Mouse (Mus musculus) G1E (cell line): ENCODE measurements around the gene Olfr720. TPM values are rescaled to one million over a fixed set of nuclear protein-coding genes. Genes with fewer than 3 reads are reported as not detected.

Source experiments
- ATAC-seq: 2 replicates; pipeline ENCODE4 v1.8.0; 2016; ENCODE audit warnings: mild to moderate bottlenecking; ENCODE audit not compliant: insufficient number of reproducible peaks, poor library complexity, low FRiP score, severe bottlenecking; ENCODE audit errors: extremely low read depth
- DNase-seq: peaks from one replicate; pipeline ENCODE4 v3.0.0; 2012; ENCODE audit warnings: low spot score
- H3K27me3 ChIP-seq: 2 replicates; pipeline ENCODE4 v1.6.1; 2012; ENCODE audit warnings: mild to moderate bottlenecking, low read length, inconsistent platforms; ENCODE audit not compliant: insufficient read depth
- H3K36me3 ChIP-seq: replicated peaks from 2 replicates; pipeline ENCODE3; 2012; ENCODE audit warnings: mild to moderate bottlenecking, inconsistent platforms
- H3K4me1 ChIP-seq: 2 replicates; pipeline ENCODE4 v1.6.1; 2012; ENCODE audit warnings: low read depth, low read length, inconsistent platforms, mixed read lengths; ENCODE audit not compliant: insufficient read depth
- H3K4me3 ChIP-seq: 2 replicates; pipeline ENCODE4 v1.5.1; 2012; ENCODE audit warnings: low read depth, mild to moderate bottlenecking, inconsistent platforms, low read length, moderate library complexity, mixed read lengths
- H3K9me3 ChIP-seq: replicated peaks from 2 replicates; pipeline ENCODE4 v1.6.1; 2012; ENCODE audit warnings: inconsistent platforms
- CTCF ChIP-seq: IDR thresholded peaks from 2 replicates; pipeline ENCODE4 v1.5.1; 2012; ENCODE audit warnings: low read depth, low read length, inconsistent platforms, mixed read lengths
- GATA2 ChIP-seq: IDR thresholded peaks from 2 replicates; pipeline ENCODE4 v1.6.1; 2012; ENCODE audit warnings: low read depth, low read length, inconsistent platforms, borderline replicate concordance
- polyA plus RNA-seq: library from polyadenylated mRNA; stranded (reverse); fragments of >175 nt; gene quantifications from 2 replicates; pipeline ENCODE4 v1.2.3, GENCODE M21; 2012
- total RNA-seq, 2 experiments: library from RNA; stranded (forward) in 1 of 2; stranded (reverse) in 1 of 2; fragments of 200-1000 nt in 1 of 2; fragments of >200 nt in 1 of 2; fragmentation: Nextera tagmentation in 1 of 2; gene quantifications; 2 replicates each; pipeline ENCODE4 v1.2.3; 2014 to 2017

The Olfr720 gene
- total RNA-seq (2014; fragmentation: Nextera tagmentation) (not detected in 2 replicates), total RNA-seq (2017) (0.06 and 0.11 TPM in 2 replicates), polyA plus RNA-seq (not detected in 2 replicates)

- H3K4me1 ChIP-seq, result no peaks in the 10 kb centered on the region
- ATAC-seq (no peak), DNase-seq (no peak)
- H3K4me3 ChIP-seq, result no peak within 1 kb of the TSS
- H3K9me3 ChIP-seq, result no peaks in the 10 kb centered on the region
- H3K27me3 ChIP-seq, result no peaks in the 10 kb centered on the region
- no peaks in the 10 kb centered on the region for H3K36me3 ChIP-seq
- TF ChIP-seq GATA2 (no peak), CTCF (no peak)
Observed at GRCm38 (mm10) chr14:14186738-14187137, at the start of gene Olfr720. Gene Olfr720, minus strand, starts transcription at chr14:14186838.

Other genes with a start within 250 kb of the Olfr720 start
- 16.5 and 26.2 TPM in 2 replicates for gene Atxn7, start 225.4 kb downstream of the Olfr720 start, total RNA-seq (2014; fragmentation: Nextera tagmentation)
- gene Atxn7, start 225.4 kb downstream of the Olfr720 start, total RNA-seq (2017), result 12.5 and 14.8 TPM in 2 replicates
- 11.0 and 11.4 TPM in 2 replicates for gene Atxn7, start 225.4 kb downstream of the Olfr720 start, polyA plus RNA-seq
- gene Thoc7, start 225.0 kb downstream of the Olfr720 start, total RNA-seq (2014; fragmentation: Nextera tagmentation), result 109 and 115 TPM in 2 replicates
- 228 and 232 TPM in 2 replicates for gene Thoc7, start 225.0 kb downstream of the Olfr720 start, total RNA-seq (2017)
- 21.1 and 21.4 TPM in 2 replicates for gene Thoc7, start 225.0 kb downstream of the Olfr720 start, polyA plus RNA-seq
- gene Psmd6, start 65.9 kb downstream of the Olfr720 start, total RNA-seq (2014; fragmentation: Nextera tagmentation), result 81.6 and 111 TPM in 2 replicates
- 264 and 265 TPM in 2 replicates for gene Psmd6, start 65.9 kb downstream of the Olfr720 start, total RNA-seq (2017)
- gene Psmd6, start 65.9 kb downstream of the Olfr720 start, polyA plus RNA-seq, result 77.1 and 83.0 TPM in 2 replicates
- not detected in 2 replicates for gene Olfr31, start 136.0 kb upstream of the Olfr720 start, total RNA-seq (2014; fragmentation: Nextera tagmentation)
- gene Olfr31, start 136.0 kb upstream of the Olfr720 start, total RNA-seq (2017), result 0.06 and 0.16 TPM in 2 replicates
- gene Olfr31, start 136.0 kb upstream of the Olfr720 start, polyA plus RNA-seq, result not detected in 2 replicates
- gene Il3ra, start 159.4 kb upstream of the Olfr720 start, total RNA-seq (2014; fragmentation: Nextera tagmentation), result 2.7 and 7.4 TPM in 2 replicates
- 10.4 and 11.2 TPM in 2 replicates for gene Il3ra, start 159.4 kb upstream of the Olfr720 start, total RNA-seq (2017)
- gene Il3ra, start 159.4 kb upstream of the Olfr720 start, polyA plus RNA-seq, result 97.2 and 105 TPM in 2 replicates
- gene Olfr721-ps1, start 214.5 kb upstream of the Olfr720 start, total RNA-seq (2014; fragmentation: Nextera tagmentation), result not detected in 2 replicates
- 0.16 TPM in 1 of 2 replicates, not detected in the other for gene Olfr721-ps1, start 214.5 kb upstream of the Olfr720 start, total RNA-seq (2017)
- gene Olfr721-ps1, start 214.5 kb upstream of the Olfr720 start, polyA plus RNA-seq, result not detected in 2 replicates